Mouse (Mus musculus) cerebellum, adult 18-20 months (tissue): ENCODE data around the gene Stk24.

Experiments used
- DNase-seq, 2 experiments: peaks; one replicate each; pipeline ENCODE4 v3.0.0; 2021

Stk24 gene

GRCm38 (mm10) chr14:121348256-121348655 is 31.6 kb downstream of the Stk24 start:
- peak in 1 of 2 experiments; percentile 29 for DNase-seq

DNA sequence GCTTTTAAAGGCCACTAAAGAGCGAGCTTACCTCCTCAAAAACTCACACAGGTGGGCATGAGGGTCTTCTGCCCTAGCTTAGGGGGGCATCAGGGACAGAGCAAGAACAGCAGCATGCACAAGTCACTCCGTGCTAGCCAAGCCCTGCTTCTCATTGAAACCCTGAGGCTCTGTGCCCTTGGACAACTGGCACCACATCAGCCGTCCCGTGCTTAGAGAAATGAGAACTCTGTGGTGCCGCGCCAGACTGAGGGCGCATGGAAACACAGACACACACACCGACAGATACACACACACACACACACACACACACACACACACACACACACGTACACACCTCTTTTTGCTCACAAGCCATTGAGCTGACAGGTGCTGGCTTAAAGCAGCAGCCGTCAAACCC is 32.7 kb downstream of the Stk24 start:
- no peak for DNase-seq

- DNase-seq: peak; percentile 34 to 37
Measured at GRCm38 (mm10) chr14:121346654-121347053, 33.2 kb downstream of the Stk24 start.

DNA sequence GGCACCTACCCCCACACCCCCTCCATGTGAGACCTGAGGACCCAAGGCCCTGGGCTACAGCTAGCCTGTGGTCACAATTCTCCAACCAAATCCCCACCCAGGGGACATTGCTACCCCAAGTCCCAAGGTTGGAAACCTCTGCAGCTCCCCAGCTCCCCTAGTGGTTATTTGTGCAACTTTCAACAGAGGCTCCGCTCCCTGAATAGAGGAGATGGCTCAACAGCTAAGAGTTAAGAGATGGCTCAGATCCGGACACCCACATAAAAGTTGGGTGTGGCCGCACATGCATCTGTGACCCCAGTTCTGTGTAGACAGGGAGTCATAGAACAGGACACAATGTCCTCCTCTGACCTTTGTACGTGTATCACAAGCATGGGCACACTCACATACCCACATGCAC is 33.8 kb downstream of the Stk24 start:
- DNase-seq: no peak

DNA sequence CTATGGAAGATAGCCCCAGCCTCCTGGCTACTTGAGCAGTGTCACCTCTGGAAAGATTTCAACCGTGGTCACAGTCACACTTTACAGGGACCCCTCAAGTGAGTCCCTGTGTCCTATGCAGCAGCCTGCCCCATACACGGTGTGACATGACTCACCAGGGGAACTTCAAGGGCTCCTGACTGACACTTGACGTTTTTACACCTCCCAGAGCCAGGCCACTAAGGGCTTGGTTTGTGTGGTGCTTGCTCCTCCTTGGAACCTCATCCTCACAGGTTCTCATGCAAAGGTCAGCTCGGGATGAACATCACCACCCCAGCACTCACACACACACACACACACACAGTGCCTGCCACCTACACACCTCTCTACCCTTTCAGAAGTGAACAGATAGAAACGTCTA is 34.9 kb downstream of the Stk24 start:
- no peak for DNase-seq

DNA sequence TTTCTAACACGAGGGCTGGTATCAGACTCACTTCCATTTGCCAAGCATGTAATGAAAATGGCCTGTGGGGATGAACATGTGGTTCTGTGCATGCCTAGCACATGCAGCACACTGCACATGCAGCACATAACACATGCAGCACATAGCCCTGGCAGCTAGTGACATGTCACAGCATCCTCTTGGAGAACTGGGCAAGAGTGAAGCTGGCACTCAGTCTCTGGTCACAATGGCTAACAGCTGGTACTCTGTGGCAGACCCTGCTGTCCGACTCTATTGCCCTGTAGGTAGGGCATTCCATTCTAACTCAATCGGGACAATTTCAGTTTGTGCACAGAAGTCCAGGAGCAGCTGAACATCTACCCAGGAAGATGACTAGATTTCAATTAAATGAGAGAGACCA is 36.9 kb downstream of the Stk24 start:
- DNase-seq: no peak

DNA sequence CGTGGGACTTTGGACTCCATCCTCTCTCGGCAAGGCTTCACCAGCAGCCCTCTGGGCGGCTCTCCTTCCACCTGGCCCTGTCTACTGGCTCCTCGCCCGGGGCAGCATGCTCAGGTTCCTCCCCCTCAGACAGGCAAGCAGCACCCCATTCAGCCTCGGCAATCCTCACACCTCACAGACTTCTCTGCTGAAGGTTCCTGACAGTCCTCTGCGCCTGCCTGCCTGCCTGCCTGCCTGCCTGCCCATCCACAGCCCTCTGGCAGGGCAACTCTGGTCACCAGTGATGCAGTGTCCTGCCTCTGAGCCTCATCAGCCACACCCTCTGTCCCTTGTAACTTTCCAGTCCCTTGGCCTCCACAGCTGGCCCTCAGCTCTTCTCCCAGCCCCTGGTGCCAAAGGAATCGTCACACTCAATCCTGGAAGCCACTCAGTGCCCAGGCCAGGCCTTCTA is 39.8 kb downstream of the Stk24 start:
- DNase-seq: peak; percentile 77 to 82

- DNase-seq: no peak
Measured at GRCm38 (mm10) chr14:121338819-121339573, 40.8 kb downstream of the Stk24 start.

- DNase-seq: no peak
Measured at GRCm38 (mm10) chr14:121330090-121330408, 49.8 kb downstream of the Stk24 start.

- DNase-seq: no peak
Measured at GRCm38 (mm10) chr14:121329401-121330089, 50.3 kb downstream of the Stk24 start.

GRCm38 (mm10) chr14:121328878-121329277 is 50.9 kb downstream of the Stk24 start:
- DNase-seq: no peak

- peak in 1 of 2 experiments; percentile 37 for DNase-seq
Measured at GRCm38 (mm10) chr14:121326432-121326831, 53.4 kb downstream of the Stk24 start.

- no peak for DNase-seq
Measured at GRCm38 (mm10) chr14:121324521-121325330, 55.1 kb downstream of the Stk24 start.

DNA sequence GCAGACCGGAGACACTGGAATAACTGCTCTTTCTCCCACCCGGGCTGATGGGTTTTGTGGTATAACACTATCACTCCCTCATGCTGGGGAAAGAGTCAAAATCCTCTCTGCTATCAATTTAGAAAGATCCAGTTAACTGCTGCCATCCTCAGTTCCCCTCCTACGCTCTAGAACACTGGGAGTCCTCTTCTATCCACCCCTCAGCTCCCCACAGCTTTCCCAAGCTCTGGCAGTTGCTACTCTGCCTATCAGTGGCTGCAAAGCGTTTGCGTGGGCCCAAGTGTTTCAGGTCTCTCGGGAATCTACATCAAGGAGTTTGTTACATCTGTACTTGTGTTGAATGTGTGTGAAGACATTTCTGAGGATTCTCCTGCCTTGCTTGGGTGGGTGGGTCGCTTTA is 57.2 kb downstream of the Stk24 start:
- no peak for DNase-seq

GRCm38 (mm10) chr14:121322150-121322549 is 57.7 kb downstream of the Stk24 start:
- DNase-seq: no peak

GRCm38 (mm10) chr14:121318382-121318781 is 61.4 kb downstream of the Stk24 start:
- DNase-seq: no peak

DNA sequence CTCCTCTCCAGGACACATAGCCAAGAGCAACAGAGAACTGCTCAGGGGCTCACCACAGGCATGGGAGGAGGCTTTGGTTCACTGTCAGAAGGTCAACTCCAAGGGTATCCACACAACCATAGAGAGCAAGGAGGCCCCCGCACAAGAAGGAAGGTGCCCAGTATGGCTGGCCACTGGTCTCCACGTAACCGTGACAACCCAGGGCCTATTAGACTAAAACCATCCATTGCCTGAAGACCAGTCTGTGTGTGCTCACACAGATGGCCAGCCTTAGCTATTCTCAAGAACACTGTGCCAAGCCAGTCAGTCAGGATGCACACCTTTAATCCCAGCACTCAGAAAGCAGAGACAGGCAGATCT is 62.5 kb downstream of the Stk24 start:
- no peak for DNase-seq

DNA sequence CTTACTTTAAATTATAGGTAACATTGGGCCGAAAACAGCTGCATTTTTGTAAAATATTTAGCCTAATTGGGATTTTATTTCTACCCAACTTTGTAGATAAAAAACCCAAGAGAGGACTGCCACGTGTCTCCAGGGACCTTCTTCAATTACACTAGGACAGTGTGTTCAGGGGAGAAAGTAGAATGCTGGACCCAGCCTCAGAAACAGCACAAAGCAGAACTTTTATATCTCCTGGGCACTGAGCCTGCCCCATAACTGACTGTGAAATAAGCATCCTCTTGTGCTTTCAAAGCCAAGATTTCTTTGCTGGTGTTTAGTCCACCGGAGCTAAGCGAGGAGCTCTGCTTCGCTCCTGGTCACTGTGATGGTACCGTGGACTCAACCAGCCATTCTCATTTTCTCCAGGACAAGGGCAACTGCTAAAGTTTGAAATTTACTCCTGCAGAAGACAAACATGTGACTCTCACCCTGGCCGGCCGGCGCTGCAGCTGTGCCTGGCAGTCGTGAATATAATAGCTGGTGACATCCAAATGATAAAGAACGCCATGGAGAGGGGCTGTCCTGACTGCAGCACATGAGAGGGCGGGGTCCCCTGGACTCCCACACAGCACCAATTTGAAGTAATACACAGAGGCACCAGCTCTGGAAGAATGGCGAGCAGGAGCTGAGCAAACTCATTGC is 63.0 kb downstream of the Stk24 start:
- no peak for DNase-seq

DNA sequence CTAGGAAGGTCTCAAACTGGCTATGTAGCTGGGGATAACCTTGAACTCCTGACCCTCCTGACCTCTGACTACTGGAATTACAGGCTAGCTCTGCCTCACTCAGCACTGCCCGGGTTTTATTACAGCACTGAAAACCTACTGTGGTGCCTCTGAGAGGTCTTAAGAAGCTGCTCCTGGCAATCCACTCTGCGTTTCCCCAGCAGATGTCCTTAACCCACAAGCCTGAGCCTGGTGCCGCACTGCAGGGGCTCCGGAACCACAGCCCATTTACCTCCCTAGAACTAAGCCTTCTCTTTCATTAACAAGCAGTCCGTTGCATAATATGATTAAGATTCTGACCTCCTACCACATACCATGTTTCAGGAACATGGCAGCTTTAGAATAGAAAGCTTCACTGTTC is 63.7 kb downstream of the Stk24 start:
- DNase-seq: no peak

DNA sequence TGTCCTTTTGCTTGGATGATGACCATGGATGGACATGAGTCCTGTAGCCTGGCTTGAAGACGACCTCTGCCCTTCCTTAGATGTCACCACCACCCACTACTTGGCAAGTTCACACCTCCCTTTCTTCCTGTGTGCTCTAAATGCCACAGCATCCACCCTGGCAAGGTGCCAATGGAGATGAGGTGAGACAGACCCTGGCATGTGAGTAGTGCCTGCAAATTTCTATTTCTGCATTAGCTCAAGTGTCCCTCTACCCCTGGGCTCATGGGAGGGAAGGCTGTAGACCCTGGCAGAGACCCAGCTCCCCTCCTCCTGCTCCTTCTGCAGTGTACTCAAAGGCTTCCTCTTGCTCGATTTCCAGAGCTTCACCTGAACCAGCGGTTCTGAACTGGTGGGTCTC is 64.9 kb downstream of the Stk24 start:
- DNase-seq: peak; percentile 19

GRCm38 (mm10) chr14:121313283-121313682 is 66.5 kb downstream of the Stk24 start:
- DNase-seq: no peak

GRCm38 (mm10) chr14:121311083-121311482 is 68.7 kb downstream of the Stk24 start:
- no peak for DNase-seq
